Mouse (Mus musculus) kidney, embryonic 14.5 days (tissue): Measurements from ENCODE around the gene Nsg2. TPM values are rescaled to one million over a fixed set of nuclear protein-coding genes. Genes with fewer than 3 reads are reported as not detected.

Source experiments
- ATAC-seq: fragments of 200-750 bp; cut with Nextera tagmentation; 2 replicates; pipeline ENCODE4 v1.8.0; 2017; ENCODE audit warnings: moderate number of reproducible peaks, mild to moderate bottlenecking, moderate TSS enrichment, moderate library complexity; ENCODE audit not compliant: low FRiP score, low TSS enrichment
- H3K27ac ChIP-seq: fragments of 300-500 bp; sonication (generic); 2 replicates; pipeline ENCODE4 v1.5.1; 2014; ENCODE audit warnings: low read depth, mild to moderate bottlenecking, low read length, moderate library complexity, mixed read lengths
- H3K27me3 ChIP-seq: fragments of 300-500 bp; sonication (generic); 2 replicates; pipeline ENCODE4 v1.6.1; 2014; ENCODE audit warnings: mild to moderate bottlenecking, low read length; ENCODE audit not compliant: control insufficient read depth, insufficient read depth
- H3K36me3 ChIP-seq: fragments of 300-500 bp; sonication (generic); 2 replicates; pipeline ENCODE4 v1.6.1; 2014; ENCODE audit warnings: low read length, mixed read lengths; ENCODE audit not compliant: control insufficient read depth, insufficient read depth
- H3K4me1 ChIP-seq: fragments of 300-500 bp; sonication (generic); 2 replicates; pipeline ENCODE4 v1.6.1; 2014; ENCODE audit warnings: low read length, mixed read lengths; ENCODE audit not compliant: control insufficient read depth, insufficient read depth
- H3K4me2 ChIP-seq: fragments of 300-500 bp; sonication (generic); replicated peaks from 2 replicates; pipeline ENCODE4 v1.6.1; 2014; ENCODE audit warnings: low read depth, mild to moderate bottlenecking, low read length
- H3K4me3 ChIP-seq: fragments of 300-500 bp; sonication (generic); 2 replicates; pipeline ENCODE4 v1.5.1; 2014; ENCODE audit warnings: mild to moderate bottlenecking, low read length
- H3K9ac ChIP-seq: fragments of 300-500 bp; sonication (generic); 2 replicates; pipeline ENCODE4 v1.6.1; 2014; ENCODE audit warnings: low read depth, mild to moderate bottlenecking, low read length, moderate library complexity
- H3K9me3 ChIP-seq: fragments of 300-500 bp; sonication (generic); 2 replicates; pipeline ENCODE4 v1.6.1; 2016; ENCODE audit warnings: low read length; ENCODE audit not compliant: control insufficient read depth
- WGBS: fragments of 180-500 bp; shearing (Covaris S2); extraction: QIAGEN DNeasy Blood & Tissue Kit; methylation state at CpG from one replicate; pipeline ENCODE4 v1.1.7; 2014; 5-methylcytosine and 5-hydroxymethylcytosine counted together
- polyA plus RNA-seq: library from polyadenylated mRNA; unstranded; fragments of >200 nt; fragmentation: Nextera tagmentation; extraction: Ambion mirVana; gene quantifications from 2 replicates; pipeline ENCODE4 v1.2.1, GENCODE M21; 2014

Gene Nsg2
- polyA plus RNA-seq, 1 experiment from 2014 or later, result 0.87 TPM

DNA sequence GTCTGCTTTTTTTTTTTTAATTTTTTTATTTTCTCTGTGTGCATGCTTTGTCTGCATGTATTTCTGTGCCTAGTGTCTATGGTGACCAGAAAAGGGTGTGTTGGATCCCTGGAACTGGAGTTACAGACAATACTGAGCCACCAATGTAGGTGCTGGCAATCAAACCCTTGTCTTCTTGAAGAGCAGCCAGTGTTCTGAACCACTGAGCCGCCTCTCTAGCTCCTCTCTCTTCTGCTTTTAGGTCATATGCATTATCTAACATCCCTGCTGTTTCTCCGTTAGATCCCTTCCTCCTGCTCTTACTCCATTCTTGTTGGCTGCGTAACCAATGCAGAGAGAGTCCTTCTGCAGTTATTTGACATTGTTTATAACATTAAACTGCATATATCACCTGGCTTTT is 8.6 kb downstream of the Nsg2 start:
- Histone ChIP-seq H3K4me1 (peaks cover 10% of the 10 kb centered on the region; the same call in 1 of the 2 replicates), H3K9me3 (no peaks in the 10 kb centered on the region), H3K4me3 (no peak overlapping the region), H3K4me2 (no peak overlapping the region), H3K9ac (no peak overlapping the region), H3K27ac (no peak overlapping the region), H3K27me3 (no peaks in the 10 kb centered on the region), H3K36me3 (no peaks in the 10 kb centered on the region)
- ATAC-seq, result no peak
- WGBS, result 88% methylated on average over 3 of the region's 3 CpGs

DNA sequence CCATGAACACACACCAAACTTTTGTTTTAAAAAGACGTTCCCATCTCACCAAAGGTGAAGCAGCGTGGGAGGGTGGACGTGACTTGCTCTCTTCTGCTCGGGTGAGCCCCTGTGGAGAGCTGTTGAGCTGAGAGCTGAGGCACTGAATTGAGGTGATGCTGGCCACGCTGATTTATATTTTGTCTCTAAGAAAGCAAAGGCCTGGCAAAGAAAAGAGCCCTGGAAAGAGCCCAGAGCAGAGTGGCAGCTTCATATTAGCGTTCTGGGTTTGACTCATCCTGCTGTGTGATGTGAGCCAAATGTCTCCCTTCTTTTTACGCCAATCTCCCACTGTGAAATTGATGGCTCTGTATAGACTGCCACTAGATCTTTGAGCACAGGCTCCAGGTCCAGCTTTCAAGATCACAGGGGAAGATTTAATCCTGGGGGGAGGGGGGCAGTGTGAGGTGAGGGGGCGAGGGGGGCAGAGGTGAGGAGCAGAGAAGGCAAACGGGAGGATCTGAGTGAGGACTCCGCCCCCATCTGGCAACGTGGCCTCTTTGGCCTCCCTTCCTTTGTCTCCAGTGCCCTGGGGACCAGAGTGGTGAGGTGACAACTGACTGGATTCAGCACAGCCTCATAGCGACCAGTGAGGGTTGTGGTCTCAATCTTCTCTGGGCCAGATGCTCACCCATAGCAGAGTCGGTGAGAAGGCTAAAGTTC is 9.8 kb downstream of the Nsg2 start:
- Histone ChIP-seq H3K9ac (no peak overlapping the region), H3K27me3 (no peaks in the 10 kb centered on the region), H3K4me2 (no peak overlapping the region), H3K36me3 (no peaks in the 10 kb centered on the region), H3K4me3 (no peak overlapping the region), H3K27ac (no peak overlapping the region), H3K4me1 (peaks cover 10% of the 10 kb centered on the region; the same call in 1 of the 2 replicates), H3K9me3 (no peaks in the 10 kb centered on the region)
- 22% methylated on average over 13 of the region's 13 CpGs for WGBS
- peak; percentile 55; the same call in 1 of the 2 replicates for ATAC-seq

DNA sequence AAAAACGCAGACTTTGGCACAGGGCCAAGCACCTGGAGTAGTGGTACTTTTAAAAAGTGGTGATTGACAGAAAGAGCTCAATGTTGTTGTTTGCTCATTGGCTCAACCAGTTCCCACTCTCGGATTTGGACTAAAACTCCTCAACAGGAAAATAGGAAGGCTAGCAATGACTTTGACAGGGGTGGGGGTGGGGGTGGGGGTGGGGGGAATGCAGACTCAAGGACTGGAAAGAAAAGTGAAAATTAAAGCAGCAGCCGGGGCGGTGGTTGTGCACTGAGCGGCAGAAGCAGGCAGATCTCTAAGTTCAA is 10.4 kb downstream of the Nsg2 start:
- H3K4me1 ChIP-seq, result peaks cover 10% of the 10 kb centered on the region; the same call in 1 of the 2 replicates
- no peaks in the 10 kb centered on the region for H3K9me3 ChIP-seq
- H3K9ac ChIP-seq, result no peak overlapping the region
- no peaks in the 10 kb centered on the region for H3K36me3 ChIP-seq
- no peak overlapping the region for H3K4me3 ChIP-seq
- no peaks in the 10 kb centered on the region for H3K27me3 ChIP-seq
- H3K27ac ChIP-seq, result no peak overlapping the region
- 63% methylated on average over 5 of the region's 5 CpGs for WGBS
- no peak for ATAC-seq
- H3K4me2 ChIP-seq, result no peak overlapping the region

DNA sequence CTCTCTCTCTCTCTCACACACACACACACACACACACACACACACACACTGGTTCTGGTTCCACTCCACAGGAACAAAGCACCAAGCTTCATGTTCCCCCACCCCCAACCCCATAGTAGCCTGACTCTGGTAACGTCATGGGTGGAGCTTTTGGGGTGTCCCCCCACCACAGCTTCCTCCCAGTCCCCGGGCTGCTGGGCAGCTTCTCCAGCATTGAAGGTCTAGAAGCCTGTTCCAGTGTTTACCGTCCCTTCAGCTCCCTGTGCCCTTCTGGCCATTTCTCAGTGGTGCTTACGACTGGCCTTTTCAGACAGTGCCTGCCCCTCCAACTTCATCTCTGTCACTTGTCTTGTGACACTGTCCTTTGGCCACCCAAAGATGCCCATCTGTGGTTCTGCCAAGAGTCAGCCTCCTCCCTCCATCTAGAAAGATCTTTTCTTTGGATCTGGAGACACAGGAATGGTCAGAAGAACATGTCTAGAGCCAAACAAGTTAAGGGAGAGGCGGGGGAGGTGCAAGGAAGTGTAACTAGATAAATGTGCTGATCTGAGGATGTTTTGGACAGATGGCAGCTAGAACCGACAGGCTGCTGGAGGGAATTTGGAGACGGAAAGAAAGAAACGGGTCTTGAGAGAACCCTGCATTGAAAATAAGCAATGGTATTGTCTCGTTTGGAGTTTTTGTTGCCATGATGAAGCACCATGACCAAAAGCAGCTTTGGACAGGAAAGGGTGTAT is 11.8 kb downstream of the Nsg2 start:
- H3K4me3 ChIP-seq, result no peak overlapping the region
- H3K36me3 ChIP-seq, result no peaks in the 10 kb centered on the region
- no peak overlapping the region for H3K9ac ChIP-seq
- WGBS, result 60% methylated on average over 9 of the region's 9 CpGs
- ATAC-seq, result no peak
- no peak overlapping the region for H3K4me2 ChIP-seq
- H3K27me3 ChIP-seq, result no peaks in the 10 kb centered on the region
- no peaks in the 10 kb centered on the region for H3K9me3 ChIP-seq
- no peak overlapping the region for H3K27ac ChIP-seq
- peaks cover 10% of the 10 kb centered on the region; the same call in 1 of the 2 replicates for H3K4me1 ChIP-seq

DNA sequence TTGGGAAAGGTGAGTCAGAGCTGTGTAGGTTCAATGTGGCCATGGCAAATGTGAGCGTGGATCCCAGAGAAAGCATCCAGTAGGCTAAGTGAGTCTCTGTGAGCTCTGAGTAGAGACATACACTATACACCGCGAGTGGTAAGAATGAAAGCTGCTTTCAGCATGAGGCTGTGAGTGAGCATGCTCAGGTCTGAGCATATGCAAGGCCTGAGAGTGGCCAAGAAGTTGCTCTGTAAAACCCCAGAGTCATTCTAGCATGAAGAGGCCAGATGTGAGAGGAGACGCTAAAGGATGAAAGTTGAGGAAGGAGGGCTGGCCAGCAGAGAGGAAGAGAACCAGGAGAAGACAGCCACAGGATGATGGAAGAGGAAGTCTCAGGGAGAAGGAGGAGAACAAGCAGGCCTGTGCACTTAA is 12.8 kb downstream of the Nsg2 start:
- Histone ChIP-seq H3K4me1 (peaks cover 10% of the 10 kb centered on the region; the same call in 1 of the 2 replicates), H3K9me3 (no peaks in the 10 kb centered on the region), H3K9ac (no peak overlapping the region), H3K4me3 (no peak overlapping the region), H3K36me3 (no peaks in the 10 kb centered on the region), H3K4me2 (no peak overlapping the region), H3K27ac (no peak overlapping the region), H3K27me3 (no peaks in the 10 kb centered on the region)
- 78% methylated on average over 4 of the region's 4 CpGs for WGBS
- ATAC-seq, result no peak

DNA sequence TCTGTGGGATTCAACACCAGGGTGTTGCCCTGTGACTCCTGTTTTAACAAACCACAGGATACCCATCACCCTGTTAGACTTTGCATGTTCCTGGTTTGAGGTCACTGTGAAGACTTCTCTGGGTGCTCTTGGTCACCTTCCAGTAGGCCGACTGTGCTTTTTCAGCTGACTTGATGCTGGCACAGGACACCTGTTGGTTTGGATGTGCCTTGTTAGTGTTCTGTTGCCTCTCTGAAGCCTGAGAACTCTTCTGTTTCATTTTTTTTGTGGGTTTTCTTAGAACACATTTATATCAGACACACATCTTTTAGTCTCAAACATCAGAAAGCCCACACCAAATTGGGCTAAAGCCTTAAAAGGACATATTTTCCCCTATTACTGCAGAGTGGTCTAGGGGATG is 13.3 kb downstream of the Nsg2 start:
- Histone ChIP-seq H3K9me3 (no peaks in the 10 kb centered on the region), H3K9ac (no peak overlapping the region), H3K4me1 (peaks cover 10% of the 10 kb centered on the region; the same call in 1 of the 2 replicates), H3K27ac (no peak overlapping the region), H3K36me3 (no peaks in the 10 kb centered on the region), H3K27me3 (no peaks in the 10 kb centered on the region), H3K4me3 (no peak overlapping the region), H3K4me2 (no peak overlapping the region)
- WGBS, result 85% methylated on average over 1 of the region's 1 CpGs
- ATAC-seq, result no peak

DNA sequence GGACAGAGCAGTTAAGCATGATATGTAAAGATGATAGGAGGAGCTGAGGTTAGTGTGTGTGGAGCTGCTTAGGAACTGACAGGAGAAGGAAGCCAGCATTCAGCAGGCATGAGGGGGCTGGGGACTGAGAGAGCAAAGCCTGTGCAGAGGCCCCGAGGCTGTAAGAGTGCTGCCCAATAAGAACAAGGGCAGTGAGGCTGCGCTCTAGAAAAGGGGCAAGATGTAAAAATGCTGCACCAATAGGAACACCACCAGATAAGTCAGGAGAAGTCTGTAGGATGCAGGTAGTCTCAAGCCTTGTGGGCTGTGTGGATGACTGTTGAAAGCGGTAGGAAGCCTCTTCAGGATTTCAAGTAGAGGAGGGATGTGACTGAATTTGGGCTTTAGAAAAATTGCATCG is 17.9 kb downstream of the Nsg2 start:
- H3K27me3 ChIP-seq, result no peaks in the 10 kb centered on the region
- H3K9me3 ChIP-seq, result no peaks in the 10 kb centered on the region
- 58% methylated on average over 4 of the region's 4 CpGs for WGBS
- no peak overlapping the region for H3K9ac ChIP-seq
- no peak overlapping the region for H3K27ac ChIP-seq
- H3K4me3 ChIP-seq, result no peak overlapping the region
- no peak; the same call in 1 of the 2 replicates for ATAC-seq
- H3K4me1 ChIP-seq, result peaks cover 9% of the 10 kb centered on the region
- H3K36me3 ChIP-seq, result no peaks in the 10 kb centered on the region
- H3K4me2 ChIP-seq, result no peak overlapping the region

DNA sequence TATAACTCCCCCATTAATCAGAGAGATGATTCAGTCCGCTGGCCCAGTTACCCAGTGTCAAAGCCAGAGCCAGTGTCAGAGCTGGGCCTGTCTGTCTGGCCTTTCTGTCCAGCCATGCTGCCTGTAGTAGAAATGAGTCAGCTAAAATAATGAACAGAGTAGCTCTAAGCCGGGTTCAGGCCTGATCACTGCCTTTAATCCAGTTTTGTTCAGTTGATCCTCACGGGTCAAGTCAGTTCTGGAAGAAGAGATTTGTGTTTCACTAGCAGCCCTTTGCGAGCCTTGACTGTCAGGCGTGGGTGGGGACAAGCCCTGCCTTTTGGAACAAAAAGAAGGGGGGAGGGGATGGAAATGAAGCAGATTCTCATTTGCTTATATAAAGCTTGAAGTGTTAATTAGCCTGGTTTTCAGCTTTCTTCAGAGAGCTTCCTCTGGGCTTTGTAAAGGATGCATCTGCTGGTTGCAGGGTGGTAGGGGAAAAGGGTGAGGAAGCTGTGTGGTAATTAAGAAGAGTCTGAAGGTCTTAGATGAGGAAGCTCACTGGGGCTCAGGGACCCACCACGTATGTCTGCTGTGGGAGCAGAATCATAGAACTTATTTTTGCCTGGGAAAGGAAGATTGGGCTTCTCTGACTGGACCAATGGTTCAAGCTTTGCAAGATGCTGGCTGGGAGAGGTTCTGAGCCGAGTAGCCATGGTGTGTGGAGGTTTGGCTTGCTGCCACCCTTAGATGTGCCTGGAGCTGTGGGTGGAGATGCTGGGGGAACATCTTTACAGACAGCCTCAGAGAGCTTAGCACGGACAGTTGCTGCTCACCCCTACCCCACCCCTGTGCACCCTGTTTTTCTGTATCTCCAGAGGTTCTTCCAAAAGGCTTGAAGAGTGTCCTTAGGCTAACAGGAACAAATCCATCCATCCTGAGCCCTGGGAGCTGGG is 20.0 kb downstream of the Nsg2 start:
- Histone ChIP-seq H3K9me3 (no peaks in the 10 kb centered on the region), H3K4me2 (no peak overlapping the region), H3K27me3 (no peaks in the 10 kb centered on the region), H3K36me3 (no peaks in the 10 kb centered on the region), H3K9ac (no peak overlapping the region), H3K27ac (no peak overlapping the region), H3K4me1 (peaks cover 9% of the 10 kb centered on the region), H3K4me3 (no peak overlapping the region)
- ATAC-seq, result no peak
- WGBS, result 42% methylated on average over 8 of the region's 8 CpGs
